Mouse (Mus musculus): ENCODE data around the gene Mkln1. TPM values are rescaled to one million over a fixed set of nuclear protein-coding genes. Genes with fewer than 3 reads are reported as not detected.
A peak's percentile ranks its signal among the peaks of the same experiment; 100 is the strongest.

Gene Mkln1
- 100 to 1,000 TPM; 127 to 139 TPM for total RNA-seq (2021)
- long read RNA-seq, experiment 1, full-length matches to known transcripts: 40 of 59 reads
- long read RNA-seq, experiment 1, partial matches to known transcripts: 0 of 59 reads
- long read RNA-seq, experiment 1, other reads (novel, unspliced or antisense): 19 of 59 reads
- long read RNA-seq, experiment 2, full-length matches to known transcripts: 50 of 84 reads
- long read RNA-seq, experiment 2, partial matches to known transcripts: 1 of 84 reads
- long read RNA-seq, experiment 2, other reads (novel, unspliced or antisense): 33 of 84 reads

- peak; percentile 90 to 92 for DNase-seq (ENCODE audit: low spot score in 2 of 2)
Observed at GRCm38 (mm10) chr6:31398431-31399205, at the start of gene Mkln1. Gene Mkln1 (plus strand): TSS chr6:31398735.

- DNase-seq (ENCODE audit: low spot score in 2 of 2): no peak
Observed at GRCm38 (mm10) chr6:31356444-31357191, 41.9 kb upstream of the Mkln1 start.

DNA sequence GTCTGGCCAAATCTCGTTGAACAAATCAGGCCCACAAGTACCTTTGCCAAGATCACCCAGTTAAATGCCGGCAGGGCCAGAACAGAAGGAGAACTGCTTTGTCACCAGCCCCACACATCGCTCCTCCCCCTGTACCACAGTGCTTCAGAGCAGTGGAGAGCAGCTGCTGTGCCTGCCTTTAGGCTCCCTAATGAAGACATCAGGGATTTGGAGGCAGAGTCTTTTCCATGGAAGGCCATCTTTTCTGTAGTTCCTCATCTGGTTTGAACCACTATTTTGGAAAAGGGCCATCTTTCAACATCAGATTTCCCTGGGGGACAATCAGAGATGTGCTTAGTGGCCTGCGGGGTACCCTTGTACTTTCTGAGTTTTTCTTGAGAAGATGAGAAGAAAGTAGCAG is 41.2 kb upstream of the Mkln1 start:
- DNase-seq (ENCODE audit: low spot score in 2 of 2): peak; percentile 25 to 40

GRCm38 (mm10) chr6:31362617-31363016 is 35.9 kb upstream of the Mkln1 start:
- no peak for DNase-seq (ENCODE audit: low spot score in 2 of 2)

GRCm38 (mm10) chr6:31364399-31364798 is 34.1 kb upstream of the Mkln1 start:
- DNase-seq (ENCODE audit: low spot score in 2 of 2): no peak

GRCm38 (mm10) chr6:31367947-31368346 is 30.6 kb upstream of the Mkln1 start:
- DNase-seq (ENCODE audit: low spot score in 2 of 2): no peak

GRCm38 (mm10) chr6:31368559-31368958 is 30.0 kb upstream of the Mkln1 start:
- no peak for DNase-seq (ENCODE audit: low spot score in 2 of 2)

- peak in 1 of 2 experiments; percentile 36 for DNase-seq (ENCODE audit: low spot score in 2 of 2)
Observed at GRCm38 (mm10) chr6:31369875-31370274, 28.7 kb upstream of the Mkln1 start.

GRCm38 (mm10) chr6:31370550-31371061 is 27.9 kb upstream of the Mkln1 start:
- DNase-seq (ENCODE audit: low spot score in 2 of 2): peak in 1 of 2 experiments; percentile 18

GRCm38 (mm10) chr6:31371140-31371539 is 27.4 kb upstream of the Mkln1 start:
- no peak for DNase-seq (ENCODE audit: low spot score in 2 of 2)

- DNase-seq (ENCODE audit: low spot score in 2 of 2): no peak
Observed at GRCm38 (mm10) chr6:31372620-31373019, 25.9 kb upstream of the Mkln1 start.

DNA sequence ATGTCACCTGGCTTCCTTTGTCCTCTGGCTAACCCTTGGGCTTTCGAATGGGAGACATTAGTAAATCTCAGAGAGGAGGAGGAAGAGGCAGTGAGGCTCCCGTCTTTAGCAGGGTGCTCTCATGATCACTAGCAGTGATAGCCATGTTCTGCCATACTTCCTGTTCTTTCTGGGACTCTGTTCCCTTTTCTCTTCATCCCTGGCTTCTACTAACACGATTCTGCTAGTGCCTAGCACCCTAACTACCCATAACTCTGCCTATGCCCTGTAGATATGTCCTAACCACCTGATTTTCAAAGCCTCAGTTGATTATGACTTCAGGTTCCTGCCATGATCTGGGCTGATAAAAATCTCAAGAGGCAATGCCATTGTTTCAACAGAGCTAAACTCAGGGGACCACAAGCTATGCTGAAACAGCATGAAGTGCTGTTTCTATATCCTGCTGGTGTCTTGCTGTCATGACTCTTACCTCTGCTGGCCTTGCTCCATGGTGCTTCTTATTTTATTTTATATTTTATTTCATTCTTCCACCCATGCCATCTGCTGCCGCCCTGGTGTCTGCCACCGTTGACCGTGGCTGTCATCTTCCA is 25.4 kb upstream of the Mkln1 start:
- DNase-seq (ENCODE audit: low spot score in 2 of 2): no peak

- no peak for DNase-seq (ENCODE audit: low spot score in 2 of 2)
Observed at GRCm38 (mm10) chr6:31382989-31383388, 15.5 kb upstream of the Mkln1 start.

GRCm38 (mm10) chr6:31384794-31385193 is 13.7 kb upstream of the Mkln1 start:
- no peak for DNase-seq (ENCODE audit: low spot score in 2 of 2)

- DNase-seq (ENCODE audit: low spot score in 2 of 2): no peak
Observed at GRCm38 (mm10) chr6:31385281-31386145, 13.0 kb upstream of the Mkln1 start.

GRCm38 (mm10) chr6:31389716-31390115 is 8.8 kb upstream of the Mkln1 start:
- no peak for DNase-seq (ENCODE audit: low spot score in 2 of 2)

- DNase-seq (ENCODE audit: low spot score in 2 of 2): no peak
Observed at GRCm38 (mm10) chr6:31390243-31390981, 8.1 kb upstream of the Mkln1 start.

GRCm38 (mm10) chr6:31392871-31393270 is 5.7 kb upstream of the Mkln1 start:
- no peak for DNase-seq (ENCODE audit: low spot score in 2 of 2)

DNA sequence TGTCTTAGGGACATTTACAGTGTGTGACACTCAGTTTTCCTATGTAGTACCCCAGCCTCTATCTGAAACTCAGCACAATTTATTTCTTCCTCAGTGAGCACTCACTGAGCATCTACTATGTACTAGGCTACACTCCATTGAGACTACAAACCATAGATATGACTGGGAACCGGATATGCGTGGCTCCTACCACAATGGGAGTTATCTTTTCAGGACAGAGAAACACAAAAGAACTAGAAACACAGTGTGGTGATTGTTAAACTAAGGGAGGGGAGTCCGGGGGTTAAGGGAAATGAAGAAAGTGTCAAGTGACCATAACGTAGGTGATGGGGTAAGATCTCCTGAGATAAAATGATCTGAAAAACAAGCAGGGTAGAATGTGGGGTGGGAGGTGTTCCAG is 2.4 kb upstream of the Mkln1 start:
- no peak for DNase-seq (ENCODE audit: low spot score in 2 of 2)

- no peak for DNase-seq (ENCODE audit: low spot score in 2 of 2)
Observed at GRCm38 (mm10) chr6:31397308-31397707, 1.2 kb upstream of the Mkln1 start.

Measured in layer of hippocampus, postnatal 14 days (tissue).